Mouse (Mus musculus): Measurements from ENCODE around the gene Pdzph1.

The Pdzph1 gene

GRCm38 (mm10) chr17:58924754-58925546 is 66.2 kb downstream of the Pdzph1 start:
- ChIA-PET CTCF (no interaction called here), POLR2A (no interaction called here)

- POLR2A ChIA-PET: no interaction called here
- CTCF ChIA-PET: no interaction called here
Observed at GRCm38 (mm10) chr17:58923901-58924476, 67.2 kb downstream of the Pdzph1 start.

DNA sequence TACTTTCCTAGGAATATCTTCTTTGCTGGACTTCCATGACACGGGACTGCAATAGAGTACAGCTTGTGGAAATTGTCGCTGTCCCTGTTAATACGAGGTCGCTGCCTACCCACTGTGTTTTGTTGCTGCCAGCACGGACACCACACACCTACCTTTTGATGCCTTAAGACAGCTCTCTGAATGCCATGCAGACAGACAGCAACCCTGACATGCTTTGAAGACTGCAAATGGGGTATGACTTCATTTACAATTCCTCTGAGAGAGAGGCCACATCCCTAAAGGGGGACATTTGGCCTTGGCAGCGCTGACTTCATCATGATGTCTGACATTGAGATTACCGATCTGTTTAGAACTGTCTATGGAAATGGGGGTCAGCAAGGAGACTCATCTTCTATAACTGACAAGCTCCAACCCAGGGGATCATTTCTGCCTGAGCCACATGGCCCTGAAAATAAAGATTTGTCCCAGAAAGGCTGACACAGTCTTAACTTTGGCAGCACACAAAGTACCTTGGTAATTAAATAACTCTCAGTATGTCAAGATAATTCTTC is 67.8 kb downstream of the Pdzph1 start:
- CTCF ChIA-PET: no interaction called here
- POLR2A ChIA-PET: no interaction called here

DNA sequence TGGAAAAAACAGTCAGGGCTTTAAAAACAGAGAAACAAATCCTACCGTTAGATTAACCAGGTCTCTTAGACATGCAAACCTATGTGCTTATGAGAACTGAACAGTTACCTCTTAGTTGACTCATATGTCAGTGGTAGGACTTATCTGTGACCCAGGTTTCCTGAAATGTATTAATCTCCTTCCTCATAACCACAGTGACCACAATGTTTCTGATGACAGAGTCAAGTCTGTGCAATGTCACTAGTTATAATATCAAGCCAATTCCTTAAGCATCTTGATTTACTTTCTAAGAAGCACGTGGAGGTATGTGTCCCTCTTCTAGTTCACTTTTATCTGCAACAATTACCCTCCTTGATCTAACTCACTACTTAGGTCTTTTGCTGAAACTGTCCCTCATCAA is 68.4 kb downstream of the Pdzph1 start:
- CTCF ChIA-PET: no interaction called here
- POLR2A ChIA-PET: no interaction called here

DNA sequence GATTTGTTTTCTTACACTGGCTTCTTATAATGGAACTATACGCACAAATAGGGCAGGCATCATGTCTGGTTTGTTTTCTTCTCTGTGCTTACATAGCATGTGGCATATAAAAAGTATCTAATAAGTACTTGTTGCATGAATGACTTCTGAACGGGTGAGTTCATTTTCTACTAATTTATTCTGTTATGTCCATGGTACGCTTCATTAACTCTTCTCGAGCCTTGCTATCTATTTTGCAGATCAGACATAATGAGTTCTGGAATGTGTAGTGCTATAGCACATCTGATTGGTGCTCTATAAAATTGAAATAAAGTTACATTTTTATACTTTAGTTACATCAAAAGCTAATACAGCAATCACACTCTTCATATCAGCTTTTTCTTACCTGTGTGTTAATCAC is 71.2 kb downstream of the Pdzph1 start:
- ChIA-PET POLR2A (interaction anchor here in 1 of 4 experiments (0.6 kb wide), 1 partner anchor 195 kb away, joined by 3 read pairs; no protein-coding TSS in a partner anchor), CTCF (interaction anchor here in 2 of 4 experiments (0.6 to 0.9 kb wide), 3 partner anchors 30 to 698 kb away, joined by 3 to 6 read pairs (median 4); no protein-coding TSS in a partner anchor)

DNA sequence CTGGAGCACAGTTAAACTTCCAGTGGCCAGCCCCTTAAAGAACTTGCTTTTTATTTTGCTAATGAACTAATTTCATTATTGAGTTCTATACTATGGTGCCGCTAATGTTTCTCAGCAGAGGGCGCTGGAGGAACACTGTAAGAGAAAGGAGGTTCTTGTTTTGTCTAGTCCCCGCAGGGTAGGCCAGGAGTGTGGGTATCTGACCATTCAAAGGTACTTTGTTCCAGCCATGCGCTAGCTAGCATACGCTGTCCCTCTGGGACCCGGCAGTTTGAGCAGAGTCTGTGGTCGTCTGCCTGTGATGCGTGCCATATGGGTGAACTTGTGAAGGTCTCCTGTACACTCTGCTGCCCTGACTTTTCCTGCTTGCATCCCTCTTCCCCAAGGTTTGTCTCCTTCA is 72.1 kb downstream of the Pdzph1 start:
- ChIA-PET CTCF (no interaction called here), POLR2A (no interaction called here)

- POLR2A ChIA-PET: no interaction called here
Observed at GRCm38 (mm10) chr17:58918539-58918938, 72.6 kb downstream of the Pdzph1 start.

GRCm38 (mm10) chr17:58911564-58911963 is 79.6 kb downstream of the Pdzph1 start:
- POLR2A ChIA-PET: no interaction called here
- CTCF ChIA-PET: no interaction called here

More at GRCm38 (mm10) chr17:58918539-58918938, 72.6 kb downstream of the Pdzph1 start:
- CTCF ChIA-PET: no interaction called here

DNA sequence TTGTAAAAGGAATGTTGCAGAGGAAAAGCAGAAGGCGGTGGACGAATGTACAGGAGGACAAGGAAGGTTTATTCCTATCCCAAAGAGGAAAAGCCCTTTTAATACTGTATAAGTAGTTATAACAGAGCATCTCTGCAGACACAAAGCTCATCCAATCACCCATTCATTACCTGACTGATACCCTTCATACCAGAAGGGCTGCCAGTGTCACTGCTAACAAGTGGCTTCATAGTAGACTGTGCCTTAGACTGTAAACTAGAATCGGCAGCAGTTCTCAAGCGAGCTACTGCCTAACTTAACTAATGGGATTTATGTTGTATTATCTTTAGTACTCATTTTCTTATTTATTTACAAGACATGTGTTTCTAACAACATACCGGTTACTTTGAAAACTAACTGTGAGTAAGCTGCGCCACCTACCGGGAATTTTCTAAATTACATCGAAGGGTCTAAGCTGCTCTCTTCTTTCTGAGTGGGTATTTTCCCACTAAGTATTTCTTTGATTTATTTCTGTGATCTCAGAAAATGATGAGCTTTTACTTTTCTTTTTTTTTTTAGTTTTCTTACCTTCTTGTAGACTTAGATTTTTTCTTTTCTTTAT is 82.0 kb downstream of the Pdzph1 start:
- ChIA-PET CTCF (interaction anchor here (0.6 to 2.2 kb wide), 7 partner anchors 11 to 1141 kb away, joined by 3 to 13 read pairs (median 5); no protein-coding TSS in a partner anchor), POLR2A (interaction anchor here in 1 of 4 experiments (0.7 to 1.5 kb wide), 2 partner anchors 49 to 321 kb away, joined by 4 to 6 read pairs; no protein-coding TSS in a partner anchor)

DNA sequence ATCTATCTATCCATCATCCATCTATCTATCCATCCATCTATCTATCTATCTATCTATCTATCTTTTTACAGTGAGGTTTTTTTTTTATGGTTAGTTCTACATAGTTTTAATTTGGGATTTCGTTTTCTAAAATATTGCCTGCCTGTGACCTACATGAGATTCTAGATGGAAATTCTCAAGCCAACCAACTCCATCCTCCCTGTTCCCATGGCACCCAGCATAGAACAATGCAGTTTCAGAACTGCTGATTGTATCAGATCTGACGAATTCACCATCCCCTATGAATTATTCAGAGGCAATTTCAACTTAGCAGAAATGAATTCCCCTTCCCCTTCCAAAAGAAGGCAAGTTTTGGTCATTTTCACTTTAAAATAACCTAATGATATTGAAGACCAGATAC is 85.2 kb downstream of the Pdzph1 start:
- ChIA-PET CTCF (interaction anchor here in 1 of 4 experiments (1.2 kb wide), 1 partner anchor 318 kb away, joined by 3 read pairs; no protein-coding TSS in a partner anchor), POLR2A (interaction anchor here in 1 of 4 experiments (0.5 kb wide), 1 partner anchor 39 kb away, joined by 4 read pairs; no protein-coding TSS in a partner anchor)

DNA sequence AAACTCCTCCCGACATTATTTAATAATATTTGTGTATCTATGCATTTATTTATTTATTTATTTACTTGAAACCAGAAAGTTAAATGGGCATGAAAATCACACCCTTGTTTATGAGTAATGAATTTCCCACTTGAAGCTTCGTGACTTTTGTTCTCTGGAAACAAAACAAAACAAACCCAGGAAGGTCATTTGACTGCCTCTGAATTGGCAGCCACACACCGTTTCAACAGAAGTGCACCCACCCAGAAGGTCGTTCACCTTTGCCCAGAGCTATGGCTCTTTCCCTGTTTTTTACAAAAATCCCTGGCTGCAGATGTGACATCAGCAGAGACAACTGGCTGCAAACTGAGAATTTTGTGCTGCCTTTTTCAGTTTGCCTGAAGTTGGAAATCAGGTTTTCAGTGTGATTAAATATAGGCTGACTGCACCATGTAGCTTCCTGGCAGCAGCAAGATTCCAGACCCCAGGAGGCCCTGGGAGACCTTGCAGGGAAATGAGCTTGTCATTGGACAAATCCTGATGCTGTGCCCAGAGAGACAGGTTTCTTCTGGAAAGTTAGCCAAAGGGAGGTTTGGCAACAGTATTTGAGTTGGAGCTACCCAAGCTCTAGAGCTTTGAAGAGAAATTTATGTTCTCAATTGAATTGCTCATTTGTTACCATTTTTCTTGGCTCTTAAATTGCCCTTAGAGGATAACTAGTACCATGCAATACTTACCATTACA is 99.5 kb downstream of the Pdzph1 start:
- CTCF ChIA-PET: no interaction called here
- POLR2A ChIA-PET: interaction anchor here in 1 of 4 experiments (0.6 kb wide), 1 partner anchor 40 kb away, joined by 3 read pairs; no protein-coding TSS in a partner anchor

DNA sequence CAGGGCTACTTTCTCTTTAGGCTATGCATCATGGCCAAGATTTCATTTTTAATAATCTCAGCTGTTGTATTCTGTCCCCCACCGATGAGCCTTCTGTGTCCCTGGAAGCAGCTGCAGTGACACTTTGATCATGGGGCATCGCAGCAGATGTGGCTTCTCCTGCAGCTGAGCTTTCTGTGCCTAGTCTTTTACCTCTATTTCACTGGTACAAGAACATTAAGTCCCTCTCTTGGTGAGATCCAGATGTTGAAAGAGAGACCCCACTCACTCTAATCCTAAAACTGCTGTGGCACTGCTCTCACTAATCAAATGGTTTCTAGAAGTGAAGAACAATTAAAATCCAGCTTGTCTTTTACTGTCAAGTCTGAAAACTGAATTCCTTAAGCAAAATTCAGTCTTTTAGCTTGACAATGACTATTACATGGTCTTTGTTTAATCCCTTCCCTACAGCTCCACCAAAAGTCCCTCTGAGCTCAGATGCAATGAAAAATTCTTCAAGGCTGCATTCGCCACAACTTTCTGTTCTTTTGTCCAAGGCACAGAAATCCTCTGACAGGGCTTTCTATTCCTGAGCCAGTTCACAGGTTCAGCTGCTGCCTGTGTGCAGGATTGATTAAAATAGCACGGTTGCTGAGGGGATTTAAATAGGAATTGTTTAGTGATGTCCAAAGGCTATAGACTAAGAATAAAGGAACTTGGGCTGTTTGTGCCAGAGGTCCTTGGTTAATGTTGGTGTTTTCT is 101.1 kb downstream of the Pdzph1 start:
- ChIA-PET POLR2A (no interaction called here), CTCF (no interaction called here)

GRCm38 (mm10) chr17:58884393-58884792 is 106.8 kb downstream of the Pdzph1 start:
- ChIA-PET POLR2A (no interaction called here), CTCF (no interaction called here)

DNA sequence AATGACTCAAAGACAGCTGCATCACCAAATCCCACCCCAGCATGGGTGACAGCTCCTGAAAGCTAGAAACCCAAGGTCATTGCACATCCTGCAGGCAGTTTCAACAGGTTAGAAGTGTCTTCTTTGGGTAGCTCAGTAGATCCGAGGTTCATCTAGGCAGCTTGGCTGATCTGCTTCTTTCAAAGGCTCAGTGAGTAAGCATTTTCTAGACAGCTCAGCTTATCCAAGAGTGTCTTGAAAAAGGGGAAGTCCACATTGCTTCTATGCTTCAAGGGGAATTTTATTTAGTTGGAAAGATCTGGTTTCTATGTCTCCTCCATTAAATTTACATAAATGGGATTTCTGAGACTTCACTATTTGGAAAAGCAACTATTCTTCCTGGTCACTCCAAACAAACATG is 117.8 kb downstream of the Pdzph1 start:
- ChIA-PET POLR2A (no interaction called here), CTCF (no interaction called here)

DNA sequence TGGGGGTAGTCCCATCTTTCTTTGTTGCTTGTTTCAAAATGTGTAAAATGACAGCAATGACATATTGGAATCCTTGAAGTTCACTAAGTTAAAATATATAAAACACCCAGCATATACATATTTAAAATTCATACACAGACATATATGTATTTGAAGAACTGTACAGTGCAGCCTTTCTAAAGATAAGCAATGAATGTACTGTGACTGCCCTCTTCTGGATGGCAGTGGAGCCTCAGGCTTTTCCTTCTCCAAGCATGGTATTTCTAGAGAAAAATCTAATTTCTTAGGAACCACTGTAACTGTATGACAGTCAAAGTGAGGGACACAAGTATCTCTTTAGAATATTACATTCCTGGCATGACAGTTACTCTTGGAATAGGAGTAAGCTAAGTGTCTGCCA is 120.4 kb downstream of the Pdzph1 start:
- POLR2A ChIA-PET: no interaction called here
- CTCF ChIA-PET: no interaction called here
